Mouse (Mus musculus): ENCODE measurements at regions not wholly inside any gene's neighbourhood (a gene's known extent, or its start where the extent isn't known, plus 50 kb on each side); places are given as distances from the start of the nearest gene placed in this dataset.

- H3K4me1 ChIP-seq (replicated peaks): peaks cover 5% of the 10 kb centered on the region
- no peak overlapping the region for H3K4me3 ChIP-seq
- no peaks in the 10 kb centered on the region for H3K36me3 ChIP-seq
- ATAC-seq (ENCODE audit: low FRiP score): no peak
- no peaks in the 10 kb centered on the region for H3K9me3 ChIP-seq
- H3K9ac ChIP-seq: no peak overlapping the region
- H3K4me2 ChIP-seq: no peak overlapping the region
- H3K27me3 ChIP-seq: no peaks in the 10 kb centered on the region
- no peak overlapping the region for H3K27ac ChIP-seq
- WGBS: 93% methylated on average over 4 of the region's 4 CpGs
These were observed 293.7 kb downstream of the Plpp3 start for GRCm38 (mm10) chr4:105450881-105451280.

GRCm38 (mm10) chr4:105451871-105452270 is 294.7 kb downstream of the Plpp3 start:
- H3K4me2 ChIP-seq: no peak overlapping the region
- no peak overlapping the region for H3K27ac ChIP-seq
- 94% methylated on average over 2 of the region's 2 CpGs for WGBS
- no peaks in the 10 kb centered on the region for H3K9me3 ChIP-seq
- H3K27me3 ChIP-seq: no peaks in the 10 kb centered on the region
- no peak for ATAC-seq (ENCODE audit: low FRiP score)
- no peak overlapping the region for H3K9ac ChIP-seq
- no peaks in the 10 kb centered on the region for H3K36me3 ChIP-seq
- no peak overlapping the region for H3K4me3 ChIP-seq
- H3K4me1 ChIP-seq (replicated peaks): peaks cover 5% of the 10 kb centered on the region

- 81% methylated on average over 11 of the region's 11 CpGs for WGBS
- ATAC-seq (ENCODE audit: low FRiP score): no peak
- no peak overlapping the region for H3K27ac ChIP-seq
These were observed 299.9 kb downstream of the Plpp3 start for GRCm38 (mm10) chr4:105456955-105457621.

GRCm38 (mm10) chr4:105459991-105460688 is 303.0 kb downstream of the Plpp3 start:
- WGBS: 82% methylated on average over 3 of the region's 3 CpGs
- ATAC-seq (ENCODE audit: low FRiP score): no peak
- H3K27me3 ChIP-seq: no peaks in the 10 kb centered on the region
- H3K36me3 ChIP-seq: no peaks in the 10 kb centered on the region
- no peak overlapping the region for H3K4me2 ChIP-seq
- no peaks in the 10 kb centered on the region; the same call in 1 of the 2 replicates for H3K4me1 ChIP-seq (replicated peaks)
- H3K9ac ChIP-seq: no peak overlapping the region
- H3K9me3 ChIP-seq: no peaks in the 10 kb centered on the region
- H3K4me3 ChIP-seq: no peak overlapping the region
- H3K27ac ChIP-seq: no peak overlapping the region

More at GRCm38 (mm10) chr4:105456955-105457621, 299.9 kb downstream of the Plpp3 start:
- no peaks in the 10 kb centered on the region; the same call in 1 of the 2 replicates for H3K4me1 ChIP-seq (replicated peaks)
- no peak overlapping the region for H3K4me2 ChIP-seq
- no peaks in the 10 kb centered on the region for H3K9me3 ChIP-seq
- no peaks in the 10 kb centered on the region for H3K27me3 ChIP-seq
- H3K9ac ChIP-seq: no peak overlapping the region
- H3K4me3 ChIP-seq: no peak overlapping the region
- no peaks in the 10 kb centered on the region for H3K36me3 ChIP-seq

GRCm38 (mm10) chr4:105460689-105461005 is 303.5 kb downstream of the Plpp3 start:
- H3K9me3 ChIP-seq: no peaks in the 10 kb centered on the region
- H3K4me2 ChIP-seq: no peak overlapping the region
- ATAC-seq (ENCODE audit: low FRiP score): no peak
- H3K27me3 ChIP-seq: no peaks in the 10 kb centered on the region
- no peaks in the 10 kb centered on the region; the same call in 1 of the 2 replicates for H3K4me1 ChIP-seq (replicated peaks)
- WGBS: 23% methylated on average over 2 of the region's 2 CpGs
- no peak overlapping the region for H3K9ac ChIP-seq
- H3K36me3 ChIP-seq: no peaks in the 10 kb centered on the region
- no peak overlapping the region for H3K4me3 ChIP-seq
- no peak overlapping the region for H3K27ac ChIP-seq

GRCm38 (mm10) chr4:105467811-105468210 is 310.7 kb downstream of the Plpp3 start:
- Histone ChIP-seq H3K4me3 (no peak overlapping the region), H3K27me3 (no peaks in the 10 kb centered on the region), H3K9ac (no peak overlapping the region), H3K4me2 (no peak overlapping the region), H3K4me1 (replicated peaks) (no peaks in the 10 kb centered on the region), H3K36me3 (no peaks in the 10 kb centered on the region), H3K27ac (no peak overlapping the region), H3K9me3 (no peaks in the 10 kb centered on the region)
- 91% methylated on average over 7 of the region's 7 CpGs for WGBS
- no peak for ATAC-seq (ENCODE audit: low FRiP score)

- no peak overlapping the region for H3K27ac ChIP-seq
- H3K4me3 ChIP-seq: no peak overlapping the region
- H3K9me3 ChIP-seq: no peaks in the 10 kb centered on the region
- ATAC-seq (ENCODE audit: low FRiP score): no peak
- 80% methylated on average over 6 of the region's 6 CpGs for WGBS
- no peak overlapping the region for H3K9ac ChIP-seq
- H3K4me1 ChIP-seq (replicated peaks): no peaks in the 10 kb centered on the region
- no peaks in the 10 kb centered on the region for H3K27me3 ChIP-seq
- H3K4me2 ChIP-seq: no peak overlapping the region
- H3K36me3 ChIP-seq: no peaks in the 10 kb centered on the region
These were observed 312.2 kb downstream of the Plpp3 start for GRCm38 (mm10) chr4:105469300-105469821.

- no peaks in the 10 kb centered on the region for H3K9me3 ChIP-seq
- WGBS: 11% methylated on average over 11 of the region's 11 CpGs
- no peak overlapping the region for H3K4me2 ChIP-seq
- ATAC-seq (ENCODE audit: low FRiP score): peak; percentile 91
- H3K27ac ChIP-seq: peak overlapping the region; percentile 40; the same call in 1 of the 2 replicates
- no peak overlapping the region for H3K4me3 ChIP-seq
- no peak overlapping the region for H3K9ac ChIP-seq
- no peaks in the 10 kb centered on the region for H3K27me3 ChIP-seq
- H3K36me3 ChIP-seq: no peaks in the 10 kb centered on the region
- H3K4me1 ChIP-seq (replicated peaks): peaks cover 10% of the 10 kb centered on the region; the same call in 1 of the 2 replicates
These were observed 314.7 kb upstream of the Gm12728 start for GRCm38 (mm10) chr4:105474765-105475560.

- WGBS: 53% methylated on average over 4 of the region's 4 CpGs
- Histone ChIP-seq H3K4me3 (no peak overlapping the region), H3K27me3 (no peaks in the 10 kb centered on the region), H3K9ac (no peak overlapping the region), H3K27ac (peak overlapping the region; percentile 60), H3K4me2 (no peak overlapping the region), H3K4me1 (replicated peaks) (peaks cover 10% of the 10 kb centered on the region; the same call in 1 of the 2 replicates), H3K9me3 (no peaks in the 10 kb centered on the region), H3K36me3 (no peaks in the 10 kb centered on the region)
- no peak for ATAC-seq (ENCODE audit: low FRiP score)
These were observed 313.3 kb upstream of the Gm12728 start for GRCm38 (mm10) chr4:105476332-105476731.

- no peaks in the 10 kb centered on the region for H3K9me3 ChIP-seq
- H3K4me3 ChIP-seq: no peak overlapping the region
- 95% methylated on average over 1 of the region's 1 CpGs for WGBS
- no peak overlapping the region for H3K4me2 ChIP-seq
- H3K9ac ChIP-seq: no peak overlapping the region
- no peaks in the 10 kb centered on the region for H3K36me3 ChIP-seq
- H3K4me1 ChIP-seq (replicated peaks): peaks cover 4% of the 10 kb centered on the region; the same call in 1 of the 2 replicates
- H3K27me3 ChIP-seq: no peaks in the 10 kb centered on the region
- H3K27ac ChIP-seq: no peak overlapping the region
- no peak for ATAC-seq (ENCODE audit: low FRiP score)
These were observed 303.3 kb upstream of the Gm12728 start for GRCm38 (mm10) chr4:105486376-105486775.

- no peak for ATAC-seq (ENCODE audit: low FRiP score)
- H3K27me3 ChIP-seq: no peaks in the 10 kb centered on the region
- H3K27ac ChIP-seq: no peak overlapping the region
- no peaks in the 10 kb centered on the region for H3K36me3 ChIP-seq
- no peaks in the 10 kb centered on the region for H3K9me3 ChIP-seq
- H3K4me3 ChIP-seq: no peak overlapping the region
- H3K9ac ChIP-seq: no peak overlapping the region
- WGBS: 92% methylated on average over 2 of the region's 2 CpGs
- H3K4me1 ChIP-seq (replicated peaks): no peaks in the 10 kb centered on the region
- H3K4me2 ChIP-seq: no peak overlapping the region
These were observed 293.5 kb upstream of the Gm12728 start for GRCm38 (mm10) chr4:105496176-105496575.

GRCm38 (mm10) chr4:105506190-105506589 is 283.5 kb upstream of the Gm12728 start:
- WGBS: 89% methylated on average over 2 of the region's 2 CpGs
- no peak for ATAC-seq (ENCODE audit: low FRiP score)
- Histone ChIP-seq H3K36me3 (no peaks in the 10 kb centered on the region), H3K9ac (no peak overlapping the region), H3K4me2 (no peak overlapping the region), H3K4me1 (replicated peaks) (no peaks in the 10 kb centered on the region), H3K27ac (no peak overlapping the region), H3K27me3 (no peaks in the 10 kb centered on the region), H3K4me3 (no peak overlapping the region), H3K9me3 (no peaks in the 10 kb centered on the region)
